In the genomic region with DNA sequence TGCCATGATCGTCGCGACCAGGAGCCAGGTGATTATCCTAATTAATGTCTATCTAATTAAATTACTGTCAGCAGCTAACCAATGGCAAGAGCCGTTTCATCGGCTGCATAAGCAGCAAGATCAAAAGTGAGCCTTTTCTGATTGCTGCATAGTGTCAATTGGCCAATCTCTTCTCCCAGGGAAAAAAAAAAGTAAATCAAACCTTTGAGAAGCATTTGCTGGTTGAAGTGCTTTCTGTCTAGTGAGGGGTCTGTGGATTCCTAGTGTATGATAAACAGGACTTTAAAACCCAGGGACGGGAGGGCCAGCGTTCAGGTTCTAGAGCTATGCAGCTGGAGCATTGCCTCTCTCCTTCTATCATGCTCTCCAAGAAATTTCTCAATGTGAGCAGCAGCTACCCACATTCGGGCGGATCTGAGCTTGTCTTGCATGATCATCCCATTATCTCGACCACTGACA, we compare ENCODE assay signal across 11 mouse cellular contexts. TPM values are rescaled to one million over a fixed set of nuclear protein-coding genes. Genes with fewer than 3 reads are reported as not detected.
DNase-seq lines count a peak whose midpoint lies in the region; ATAC-seq and TF ChIP-seq lines count a peak whose summit lies in the region.
"Had no signal": no experiment of that assay in that cellular context is flagged by ENCODE, and none has a peak within 500 bp of the region (broad histone marks: within the 10 kb centered on the region; RNA-seq: fewer than 3 reads in every experiment).

No protein-coding gene starts in this region.

- DNase-seq in cerebellum, adult 9-10 months: peak; percentile 35
- DNase-seq in midbrain, embryonic 14.5 days: no peak
- peak; percentile 63 to 73 for DNase-seq in layer of hippocampus, adult 2 months (ENCODE audit: low spot score in 2 of 2)
- peak; percentile 20 for DNase-seq in splenic B cell, adult 2 months (ENCODE audit: low read depth, low spot score)
- DNase-seq in thymus, postnatal 0 days (ENCODE audit: low spot score): no peak
- DNase-seq in heart, adult 8-10 months (ENCODE audit: low spot score): no peak

- no peaks in the 10 kb centered on the region for H3K36me3 ChIP-seq in midbrain, embryonic 12.5 days
- H3K36me3 ChIP-seq in midbrain, embryonic 14.5 days (ENCODE audit: control insufficient read depth, insufficient read depth, low read length): no peaks in the 10 kb centered on the region
- peaks cover 3% of the 10 kb centered on the region; the same call in 1 of the 2 replicates for H3K36me3 ChIP-seq in splenic B cell, adult 2 months (ENCODE audit: control insufficient read depth, insufficient read depth, low read length, poor library complexity, severe bottlenecking)
- H3K36me3 ChIP-seq: limb, embryonic 13.5 days; stomach, embryonic 15.5 days had no signal

- H3K27me3 ChIP-seq in midbrain, embryonic 12.5 days: peaks cover 77% of the 10 kb centered on the region
- peaks cover 73% of the 10 kb centered on the region for H3K27me3 ChIP-seq in midbrain, embryonic 14.5 days (ENCODE audit: control insufficient read depth, insufficient read depth, low read length)
- H3K27me3 ChIP-seq in splenic B cell, adult 2 months (ENCODE audit: control insufficient read depth, insufficient read depth, low read length, poor library complexity, severe bottlenecking): no peaks in the 10 kb centered on the region

- no peak overlapping the region for H3K9ac ChIP-seq in midbrain, embryonic 12.5 days (replicated peaks)
- no peak overlapping the region for H3K9ac ChIP-seq in midbrain, embryonic 14.5 days (replicated peaks; ENCODE audit: low read length)
- H3K9ac ChIP-seq: limb, embryonic 13.5 days; stomach, embryonic 15.5 days had no signal

- TF ChIP-seq CTCF in layer of hippocampus, adult 2 months (conservative IDR thresholded peaks at IDR 0.05): no peak

- 0 out of 2 replicates have a peak overlapping the region, but pooled peaks have one; percentile 20 for H3K4me3 ChIP-seq in midbrain, embryonic 12.5 days
- H3K4me3 ChIP-seq in midbrain, embryonic 14.5 days (replicated peaks; ENCODE audit: low read depth, low read length): no peak overlapping the region
- H3K4me3 ChIP-seq in layer of hippocampus, adult 2 months: peak overlapping the region; percentile 71

- no peak overlapping the region for H3K27ac ChIP-seq in midbrain, embryonic 12.5 days (replicated peaks)
- no peak overlapping the region for H3K27ac ChIP-seq in midbrain, embryonic 14.5 days (replicated peaks; ENCODE audit: low read depth, low read length)
- H3K27ac ChIP-seq in layer of hippocampus, adult 2 months: peak overlapping the region; percentile 94
- H3K27ac ChIP-seq: limb, embryonic 13.5 days; stomach, embryonic 15.5 days had no signal

- no peak overlapping the region for H3K4me2 ChIP-seq in midbrain, embryonic 12.5 days (replicated peaks)
- H3K4me2 ChIP-seq in midbrain, embryonic 14.5 days (ENCODE audit: low read length): no peak overlapping the region

- WGBS in midbrain, embryonic 12.5 days: 3% methylated on average over 10 of the region's 10 CpGs
- 3% methylated on average over 10 of the region's 10 CpGs for WGBS in midbrain, embryonic 14.5 days

- H3K4me1 ChIP-seq in midbrain, embryonic 12.5 days: peaks cover 17% of the 10 kb centered on the region
- H3K4me1 ChIP-seq in midbrain, embryonic 14.5 days (ENCODE audit: control insufficient read depth, insufficient read depth, low read length): peaks cover 7% of the 10 kb centered on the region; the same call in 1 of the 2 replicates

- ATAC-seq in cerebellum, adult (ENCODE audit: insufficient number of reproducible peaks, low FRiP score, low TSS enrichment): no peak
- ATAC-seq in midbrain, embryonic 12.5 days (ENCODE audit: low FRiP score, low read depth): no peak
- no peak for ATAC-seq in midbrain, embryonic 14.5 days (ENCODE audit: low FRiP score, low TSS enrichment)

- H3K9me3 ChIP-seq in midbrain, embryonic 12.5 days: no peaks in the 10 kb centered on the region
- H3K9me3 ChIP-seq in midbrain, embryonic 14.5 days (ENCODE audit: control insufficient read depth, low read length): no peaks in the 10 kb centered on the region
- H3K9me3 ChIP-seq: limb, embryonic 13.5 days; stomach, embryonic 15.5 days had no signal

RNA-seq across cellular contexts. Expression of gene Tbr1, which starts 1.7 kb away (rescaled TPM):
- 1.5 and 4.0 TPM in 2 replicates for polyA plus RNA-seq in midbrain, embryonic 12.5 days (2016; fragmentation: Nextera tagmentation; extraction: Ambion mirVana)
- polyA plus RNA-seq in midbrain, embryonic 14.5 days (2014; fragmentation: Nextera tagmentation; extraction: Ambion mirVana): 1.1 TPM in 2 replicates
- total RNA-seq in layer of hippocampus, adult 2 months (2021): 10 to 100 TPM; 41.1 to 45.3 TPM
- 0.05 TPM in 1 of 2 replicates, not detected in the other for polyA plus RNA-seq in thymus, postnatal 0 days (2015; fragmentation: Nextera tagmentation; extraction: Ambion mirVana)
- total RNA-seq in heart, adult 8-10 months (2022): not detected
- polyA plus RNA-seq: heart, embryonic 16.5 days; stomach, embryonic 15.5 days had no signal

Comparison
In these comparisons a context has a peak if more than half of its experiments do, and no peak if none do; other contexts are left out.
1. DNase-seq: peak in cerebellum, adult 9-10 months (single experiment), layer of hippocampus, adult 2 months (2 of 2) and splenic B cell, adult 2 months (single experiment); none in midbrain, embryonic 14.5 days (single experiment), thymus, postnatal 0 days (single experiment) and heart, adult 8-10 months (single experiment).